Mouse (Mus musculus): ENCODE measurements around the gene Slc25a41.

DNA sequence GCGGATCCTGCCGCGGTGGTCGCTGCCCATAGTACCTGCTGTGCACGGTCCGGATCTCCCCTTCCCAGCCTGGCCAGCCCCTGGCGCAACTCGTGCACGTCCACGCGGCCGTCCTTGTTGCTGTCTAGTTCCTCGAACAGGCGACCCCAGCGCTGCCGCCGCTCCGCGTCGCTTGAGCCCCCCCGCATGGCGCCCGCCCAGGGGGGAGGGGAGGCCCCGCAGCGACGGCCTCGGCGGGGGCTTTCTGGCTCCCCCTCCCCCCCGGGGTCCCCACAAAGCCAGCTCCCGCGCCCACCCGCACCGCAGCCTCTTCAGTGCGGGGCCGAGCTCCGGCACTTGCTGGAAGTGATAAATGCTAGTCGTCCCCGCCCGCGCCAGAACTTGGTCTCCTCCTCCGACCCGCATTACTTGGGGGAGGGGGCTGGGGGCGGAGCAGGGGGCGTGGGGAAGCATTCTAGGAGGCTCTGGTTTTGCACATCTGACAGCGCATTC, 18.1 kb upstream of the Slc25a41 start, which contains the start of gene Slc25a23:
- no peak for TF ChIP-seq CTCF (IDR thresholded peaks at IDR 0.05; ENCODE audit: extremely low read depth, insufficient read depth, insufficient read length, insufficient replicate concordance)
- no peak for TF ChIP-seq POLR2A (IDR thresholded peaks at IDR 0.05; ENCODE audit: low read depth, low read length)
